Mouse (Mus musculus) liver, adult 2 months (tissue): ENCODE data around the gene H3f3a.

Experiments
- CTCF ChIP-seq: fragments of 200-500 bp; IDR thresholded peaks from 2 replicates; pipeline ENCODE4 v1.5.1; 2011; ENCODE audit warnings: low read depth, low read length, control low read depth
- POLR2A ChIP-seq: fragments of 200-500 bp; IDR thresholded peaks from 2 replicates; pipeline ENCODE4 v1.6.1; 2011; ENCODE audit warnings: low read length, control low read depth; ENCODE audit not compliant: insufficient read depth; ENCODE audit errors: extremely low read depth

GRCm38 (mm10) chr1:180798660-180799059 is 15.1 kb downstream of the H3f3a start:
- no peak for TF ChIP-seq CTCF
- TF ChIP-seq POLR2A = no peak
